Mouse (Mus musculus) mouse trophoblast stem cell (cell line): Measurements from ENCODE around the gene Casc3.

Source experiments
- in situ Hi-C, 2 experiments: fragments of 300-500 bp; cut with MseI, MboI; formaldehyde crosslinking; loops; 2 replicates in 1 of 2; 3 replicates in 1 of 2; pipeline ENCODE4 v1.15.1; 2025

Gene Casc3

GRCm38 (mm10) chr11:98804605-98805004 is at the start of gene Casc3:
TSS of gene Casc3 (plus strand) at chr11:98804905.
- in situ Hi-C loops: no loop called here

- in situ Hi-C loops: no loop called here
Observed at GRCm38 (mm10) chr11:98755726-98756380, 48.9 kb upstream of the Casc3 start.

GRCm38 (mm10) chr11:98756711-98757110 is 48.0 kb upstream of the Casc3 start:
- in situ Hi-C loops: no loop called here

GRCm38 (mm10) chr11:98761939-98762338 is 42.8 kb upstream of the Casc3 start:
- in situ Hi-C loops: no loop called here

- in situ Hi-C loops: no loop called here
Observed at GRCm38 (mm10) chr11:98762756-98763501, 41.8 kb upstream of the Casc3 start.

- in situ Hi-C loops: no loop called here
Observed at GRCm38 (mm10) chr11:98763502-98763861, 41.2 kb upstream of the Casc3 start.

- in situ Hi-C loops: no loop called here
Observed at GRCm38 (mm10) chr11:98764091-98764490, 40.6 kb upstream of the Casc3 start.

- in situ Hi-C loops: no loop called here
Observed at GRCm38 (mm10) chr11:98764746-98765145, 40.0 kb upstream of the Casc3 start.

- in situ Hi-C loops: no loop called here
Observed at GRCm38 (mm10) chr11:98765421-98766309, 39.0 kb upstream of the Casc3 start.

- in situ Hi-C loops: no loop called here
Observed at GRCm38 (mm10) chr11:98766346-98766745, 38.4 kb upstream of the Casc3 start.

GRCm38 (mm10) chr11:98766816-98767215 is 37.9 kb upstream of the Casc3 start:
- in situ Hi-C loops: no loop called here

GRCm38 (mm10) chr11:98767276-98767675 is 37.4 kb upstream of the Casc3 start:
- in situ Hi-C loops: no loop called here

- in situ Hi-C loops: no loop called here
Observed at GRCm38 (mm10) chr11:98767713-98768112, 37.0 kb upstream of the Casc3 start.

- in situ Hi-C loops: no loop called here
Observed at GRCm38 (mm10) chr11:98768127-98769006, 36.3 kb upstream of the Casc3 start.

- in situ Hi-C loops: no loop called here
Observed at GRCm38 (mm10) chr11:98769007-98769954, 35.4 kb upstream of the Casc3 start.

- in situ Hi-C loops: no loop called here
Observed at GRCm38 (mm10) chr11:98770096-98770975, 34.4 kb upstream of the Casc3 start.

- in situ Hi-C loops: no loop called here
Observed at GRCm38 (mm10) chr11:98771131-98771530, 33.6 kb upstream of the Casc3 start.

GRCm38 (mm10) chr11:98771844-98772525 is 32.7 kb upstream of the Casc3 start:
- in situ Hi-C loops: no loop called here
